Mouse (Mus musculus) midbrain, embryonic 13.5 days (tissue): ENCODE results near the gene Ncl. TPM values are rescaled to one million over a fixed set of nuclear protein-coding genes. Genes with fewer than 3 reads are reported as not detected.
A peak's percentile ranks its signal among the peaks of the same experiment; 100 is the strongest.

ENCODE experiments used
- ATAC-seq: fragments of 200-750 bp; cut with Nextera tagmentation; 2 replicates; pipeline ENCODE4 v1.8.0; 2017; ENCODE audit warnings: mild to moderate bottlenecking, moderate TSS enrichment, moderate library complexity
- H3K27ac ChIP-seq: fragments of 300-500 bp; sonication (generic); 2 replicates; pipeline ENCODE4 v1.5.1; 2015; ENCODE audit warnings: inconsistent platforms, mild to moderate bottlenecking, moderate library complexity
- H3K27me3 ChIP-seq: fragments of 300-500 bp; sonication (generic); 2 replicates; pipeline ENCODE4 v1.6.1; 2015; ENCODE audit warnings: mild to moderate bottlenecking, inconsistent platforms
- H3K36me3 ChIP-seq: fragments of 300-500 bp; sonication (generic); 2 replicates; pipeline ENCODE4 v1.6.1; 2015; ENCODE audit warnings: mild to moderate bottlenecking, inconsistent platforms
- H3K4me1 ChIP-seq: fragments of 300-500 bp; sonication (generic); replicated peaks from 2 replicates; pipeline ENCODE4 v1.6.1; 2015; ENCODE audit warnings: inconsistent platforms
- H3K4me2 ChIP-seq: fragments of 300-500 bp; sonication (generic); replicated peaks from 2 replicates; pipeline ENCODE4 v1.6.1; 2015; ENCODE audit warnings: moderate library complexity, mild to moderate bottlenecking, inconsistent platforms
- H3K4me3 ChIP-seq: fragments of 300-500 bp; sonication (generic); replicated peaks from 2 replicates; pipeline ENCODE4 v1.5.1; 2015; ENCODE audit warnings: mild to moderate bottlenecking, inconsistent platforms
- H3K9ac ChIP-seq: fragments of 300-500 bp; sonication (generic); replicated peaks from 2 replicates; pipeline ENCODE4 v1.6.1; 2015; ENCODE audit warnings: mild to moderate bottlenecking, inconsistent platforms
- H3K9me3 ChIP-seq: fragments of 300-500 bp; sonication (generic); 2 replicates; pipeline ENCODE4 v1.6.1; 2016; ENCODE audit warnings: mild to moderate bottlenecking, inconsistent platforms
- WGBS: fragments of 180-500 bp; shearing (Covaris S2); methylation state at CpG from one replicate; pipeline ENCODE4 v1.1.7; 2015; 5-methylcytosine and 5-hydroxymethylcytosine counted together
- polyA plus RNA-seq: library from polyadenylated mRNA; unstranded; fragments of >200 nt; fragmentation: Nextera tagmentation; extraction: Ambion mirVana; gene quantifications from 2 replicates; pipeline ENCODE4 v1.2.1, GENCODE M21; 2015

The Ncl gene
- polyA plus RNA-seq, 1 experiment from 2014 or later = 241 TPM

- Histone ChIP-seq H3K36me3 (no peaks in the 10 kb centered on the region), H3K9me3 (no peaks in the 10 kb centered on the region), H3K27ac (no peak overlapping the region), H3K4me1 (no peaks in the 10 kb centered on the region), H3K9ac (no peak overlapping the region), H3K27me3 (no peaks in the 10 kb centered on the region), H3K4me3 (no peak overlapping the region), H3K4me2 (no peak overlapping the region)
- ATAC-seq = no peak
- WGBS = 67% methylated on average over 2 of the region's 2 CpGs
These were observed 32.2 kb upstream of the Ncl start for GRCm38 (mm10) chr1:86391425-86391824.

GRCm38 (mm10) chr1:86389230-86389629 is 30.0 kb upstream of the Ncl start:
- H3K27ac ChIP-seq = no peak overlapping the region
- H3K9me3 ChIP-seq = no peaks in the 10 kb centered on the region
- H3K4me2 ChIP-seq = no peak overlapping the region
- no peaks in the 10 kb centered on the region for H3K4me1 ChIP-seq
- no peak overlapping the region for H3K9ac ChIP-seq
- 3% methylated on average over 11 of the region's 11 CpGs for WGBS
- ATAC-seq = peak; percentile 72; the same call in 1 of the 2 replicates
- no peaks in the 10 kb centered on the region for H3K27me3 ChIP-seq
- H3K4me3 ChIP-seq = no peak overlapping the region
- no peaks in the 10 kb centered on the region for H3K36me3 ChIP-seq

DNA sequence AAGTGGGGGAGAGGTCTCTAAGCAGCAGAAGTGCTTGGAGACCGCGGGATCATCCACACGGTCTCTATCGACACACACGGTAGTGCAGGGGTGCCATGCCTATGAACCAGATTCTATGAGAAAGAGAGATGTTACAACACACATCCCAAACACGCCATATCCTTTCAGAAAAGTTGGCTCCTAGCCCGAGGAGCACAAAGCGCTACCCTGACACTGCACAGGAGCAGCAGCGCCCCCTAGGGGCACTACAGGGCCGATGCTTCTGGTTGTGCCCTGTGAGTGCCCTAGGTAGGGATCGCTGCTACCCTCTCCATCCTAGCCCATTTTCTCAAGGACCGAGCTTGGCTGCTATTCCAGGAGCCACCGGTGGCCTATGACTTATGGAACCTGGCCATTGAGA is 21.8 kb upstream of the Ncl start:
- no peaks in the 10 kb centered on the region for H3K36me3 ChIP-seq
- no peaks in the 10 kb centered on the region for H3K9me3 ChIP-seq
- 37% methylated on average over 13 of the region's 13 CpGs for WGBS
- ATAC-seq = no peak
- no peaks in the 10 kb centered on the region for H3K27me3 ChIP-seq
- H3K4me3 ChIP-seq = no peak overlapping the region
- H3K27ac ChIP-seq = no peak overlapping the region
- H3K9ac ChIP-seq = no peak overlapping the region
- H3K4me1 ChIP-seq = no peaks in the 10 kb centered on the region
- no peak overlapping the region for H3K4me2 ChIP-seq

DNA sequence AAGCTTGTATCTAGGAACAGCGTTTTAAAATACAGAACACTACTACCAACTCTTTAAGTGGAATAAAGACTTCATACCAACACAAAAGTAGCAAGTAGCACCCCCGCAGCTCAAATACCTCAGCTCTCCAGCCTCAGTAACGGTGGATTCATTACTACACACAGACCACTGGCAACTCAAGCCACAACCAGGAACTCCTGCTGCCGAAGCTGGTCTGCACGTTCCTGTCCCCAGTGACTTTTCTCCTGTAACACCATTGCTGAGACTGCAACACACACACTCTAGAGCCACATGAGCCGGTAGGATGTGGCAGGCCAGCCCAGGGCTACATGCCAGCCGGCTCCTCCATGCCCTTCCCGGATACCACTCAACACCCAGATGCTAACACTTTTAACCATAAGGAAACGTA is 20.0 kb upstream of the Ncl start:
- Histone ChIP-seq H3K4me2 (no peak overlapping the region), H3K4me1 (no peaks in the 10 kb centered on the region), H3K27me3 (no peaks in the 10 kb centered on the region), H3K4me3 (no peak overlapping the region), H3K9ac (no peak overlapping the region), H3K36me3 (no peaks in the 10 kb centered on the region), H3K9me3 (no peaks in the 10 kb centered on the region), H3K27ac (no peak overlapping the region)
- ATAC-seq = no peak
- WGBS = 84% methylated on average over 9 of the region's 9 CpGs

DNA sequence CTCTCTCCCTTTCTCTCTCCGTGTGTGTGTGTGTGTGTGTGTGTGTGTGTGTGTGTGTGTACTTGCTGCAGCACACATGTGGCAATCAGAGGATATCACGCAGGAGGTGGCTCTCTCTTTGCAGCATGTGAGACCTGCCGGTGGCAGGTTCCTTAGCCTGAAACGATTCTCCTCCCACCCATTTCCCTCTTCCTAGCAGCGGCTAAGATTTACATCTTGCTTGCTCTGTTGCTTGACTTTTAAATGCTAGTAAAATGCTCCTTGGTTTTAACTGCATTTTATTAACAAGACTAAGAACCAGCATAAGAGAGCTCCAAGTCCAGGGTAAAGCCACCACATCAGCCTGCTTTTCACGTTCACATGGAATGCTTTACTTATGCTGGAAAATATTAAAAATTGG is 19.5 kb upstream of the Ncl start:
- Histone ChIP-seq H3K27me3 (no peaks in the 10 kb centered on the region), H3K27ac (no peak overlapping the region), H3K4me3 (no peak overlapping the region), H3K4me2 (no peak overlapping the region), H3K36me3 (no peaks in the 10 kb centered on the region), H3K4me1 (no peaks in the 10 kb centered on the region), H3K9ac (no peak overlapping the region), H3K9me3 (no peaks in the 10 kb centered on the region)
- 76% methylated on average over 5 of the region's 6 CpGs for WGBS
- ATAC-seq = no peak

- no peak overlapping the region for H3K9ac ChIP-seq
- no peak for ATAC-seq
- no peaks in the 10 kb centered on the region for H3K27me3 ChIP-seq
- no peaks in the 10 kb centered on the region for H3K36me3 ChIP-seq
- no peak overlapping the region for H3K4me3 ChIP-seq
- 85% methylated on average over 5 of the region's 5 CpGs for WGBS
- H3K4me2 ChIP-seq = no peak overlapping the region
- no peaks in the 10 kb centered on the region for H3K4me1 ChIP-seq
- no peak overlapping the region for H3K27ac ChIP-seq
- no peaks in the 10 kb centered on the region for H3K9me3 ChIP-seq
These were observed 17.2 kb upstream of the Ncl start for GRCm38 (mm10) chr1:86376354-86376753.

DNA sequence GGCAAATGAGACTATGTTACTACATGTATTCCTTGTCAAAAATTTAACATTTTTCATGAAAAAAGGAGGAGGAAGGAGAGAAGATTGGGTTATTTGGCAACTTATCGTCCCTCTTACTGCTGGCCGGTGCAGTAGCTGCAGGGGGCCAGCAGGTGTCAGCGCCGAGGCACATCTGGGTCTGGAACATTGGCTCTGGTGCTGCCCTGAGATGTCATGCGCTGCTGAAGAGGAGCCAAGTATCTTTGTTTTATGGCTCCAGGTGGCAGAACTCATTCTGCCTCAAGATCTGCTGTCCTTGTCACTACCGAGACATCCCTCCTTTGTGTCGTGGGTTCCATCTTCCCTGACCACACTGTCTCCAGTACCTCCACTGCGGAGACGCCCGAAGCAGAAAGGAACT is 12.8 kb upstream of the Ncl start:
- Histone ChIP-seq H3K9ac (no peak overlapping the region), H3K36me3 (no peaks in the 10 kb centered on the region), H3K27ac (no peak overlapping the region), H3K4me1 (no peaks in the 10 kb centered on the region), H3K9me3 (no peaks in the 10 kb centered on the region), H3K4me3 (no peak overlapping the region), H3K4me2 (no peak overlapping the region), H3K27me3 (no peaks in the 10 kb centered on the region)
- ATAC-seq = peak; percentile 63; the same call in 1 of the 2 replicates
- 57% methylated on average over 10 of the region's 10 CpGs for WGBS

DNA sequence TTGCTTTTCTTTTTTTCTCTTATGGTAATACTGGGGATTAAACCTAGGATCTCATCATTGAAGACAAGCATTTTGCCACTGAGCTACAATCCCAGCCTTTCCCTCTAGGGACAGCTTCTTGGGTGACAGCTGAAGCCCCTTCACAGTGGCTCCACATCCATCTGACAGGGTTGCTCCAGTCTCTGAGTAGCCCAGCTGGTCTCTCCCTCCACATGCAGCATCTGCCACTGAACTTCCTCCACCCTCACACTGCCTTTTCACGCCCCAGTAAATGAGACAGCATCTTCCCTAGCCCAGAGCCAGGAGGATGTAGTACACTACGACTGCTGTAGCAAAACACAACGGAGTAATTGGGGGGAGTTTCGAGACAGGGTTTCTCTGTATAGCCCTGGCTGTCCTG is 8.9 kb upstream of the Ncl start:
- 73% methylated on average over 4 of the region's 4 CpGs for WGBS
- H3K9me3 ChIP-seq = no peaks in the 10 kb centered on the region
- H3K27me3 ChIP-seq = no peaks in the 10 kb centered on the region
- no peak overlapping the region for H3K9ac ChIP-seq
- no peak overlapping the region for H3K4me2 ChIP-seq
- H3K4me1 ChIP-seq = no peaks in the 10 kb centered on the region
- no peaks in the 10 kb centered on the region for H3K36me3 ChIP-seq
- ATAC-seq = no peak
- no peak overlapping the region for H3K4me3 ChIP-seq
- H3K27ac ChIP-seq = no peak overlapping the region

GRCm38 (mm10) chr1:86363671-86364070 is 4.5 kb upstream of the Ncl start:
- no peak for ATAC-seq
- no peaks in the 10 kb centered on the region for H3K27me3 ChIP-seq
- no peak overlapping the region for H3K4me2 ChIP-seq
- H3K4me3 ChIP-seq = no peak overlapping the region
- H3K4me1 ChIP-seq = peaks cover 13% of the 10 kb centered on the region
- 15% methylated on average over 6 of the region's 6 CpGs for WGBS
- H3K36me3 ChIP-seq = no peaks in the 10 kb centered on the region
- no peaks in the 10 kb centered on the region for H3K9me3 ChIP-seq
- H3K27ac ChIP-seq = no peak overlapping the region
- H3K9ac ChIP-seq = no peak overlapping the region

GRCm38 (mm10) chr1:86361852-86362615 is 2.8 kb upstream of the Ncl start:
- 88% methylated on average over 4 of the region's 4 CpGs for WGBS
- Histone ChIP-seq H3K27ac (no peak overlapping the region), H3K4me2 (no peak overlapping the region), H3K9me3 (no peaks in the 10 kb centered on the region), H3K4me3 (no peak overlapping the region), H3K36me3 (peaks cover 3% of the 10 kb centered on the region), H3K27me3 (no peaks in the 10 kb centered on the region), H3K4me1 (peaks cover 27% of the 10 kb centered on the region), H3K9ac (no peak overlapping the region)
- no peak for ATAC-seq

DNA sequence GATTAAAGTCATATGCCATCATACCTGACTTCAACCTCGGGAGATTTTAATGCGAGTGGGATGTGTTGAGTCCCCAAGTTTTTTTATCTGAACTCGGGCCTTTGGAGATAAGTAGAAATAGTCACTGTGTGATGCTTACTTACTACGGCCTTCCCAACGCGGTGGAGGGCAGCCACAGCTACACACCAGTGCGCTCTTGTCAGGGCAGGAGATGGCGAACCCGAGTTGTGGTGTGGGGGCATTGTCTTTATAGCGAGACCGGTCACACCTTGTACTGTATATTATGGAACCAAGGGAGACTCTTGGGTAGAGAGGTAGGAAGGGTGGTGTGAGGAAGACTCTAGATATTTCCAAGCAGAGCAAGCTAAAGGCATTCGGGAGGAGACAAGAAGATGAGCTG is 1.2 kb upstream of the Ncl start:
- WGBS = 16% methylated on average over 12 of the region's 12 CpGs
- Histone ChIP-seq H3K27me3 (no peaks in the 10 kb centered on the region), H3K9me3 (no peaks in the 10 kb centered on the region), H3K27ac (no peak overlapping the region), H3K4me1 (peaks cover 33% of the 10 kb centered on the region), H3K36me3 (peaks cover 19% of the 10 kb centered on the region), H3K4me2 (peak overlapping the region; percentile 75), H3K9ac (peak overlapping the region; percentile 88), H3K4me3 (peak overlapping the region; percentile 92)
- ATAC-seq = no peak

GRCm38 (mm10) chr1:86359798-86360179 is 589 bp upstream of the Ncl start:
- no peaks in the 10 kb centered on the region for H3K9me3 ChIP-seq
- ATAC-seq = no peak
- H3K4me1 ChIP-seq = peaks cover 33% of the 10 kb centered on the region
- H3K9ac ChIP-seq = peak overlapping the region; percentile 88
- WGBS = 0% methylated on average over 26 of the region's 26 CpGs
- H3K36me3 ChIP-seq = peaks cover 26% of the 10 kb centered on the region
- peak overlapping the region; percentile 75 for H3K4me2 ChIP-seq
- peak overlapping the region; percentile 99 for H3K27ac ChIP-seq
- no peaks in the 10 kb centered on the region for H3K27me3 ChIP-seq
- peak overlapping the region; percentile 92 for H3K4me3 ChIP-seq
